Mouse (Mus musculus) liver, adult 2 months (tissue): ENCODE data around the gene Sema5a. TPM values are rescaled to one million over a fixed set of nuclear protein-coding genes. Genes with fewer than 3 reads are reported as not detected.
"Not testable (repeated sequence)": the region's sequence is repeated elsewhere in the genome, so short reads cannot be mapped to it uniquely, and the experiment has no call there.

ENCODE experiments used
- DNase-seq: peaks from one replicate; pipeline ENCODE4 v3.0.0-alpha.2; 2011; ENCODE audit warnings: low read depth, low spot score; ENCODE audit errors: extremely low read depth
- H3K27ac ChIP-seq: fragments of 200-500 bp; replicated peaks from 2 replicates; pipeline ENCODE4 v1.5.1; 2012; ENCODE audit warnings: low read depth, mild to moderate bottlenecking, control low read depth, inconsistent platforms, low read length; ENCODE audit not compliant: insufficient read depth
- H3K27me3 ChIP-seq: fragments of 200-500 bp; 2 replicates; pipeline ENCODE4 v1.6.1; 2012; ENCODE audit warnings: mild to moderate bottlenecking, moderate library complexity, low read length, inconsistent platforms; ENCODE audit not compliant: control insufficient read depth, insufficient read depth
- H3K36me3 ChIP-seq: fragments of 200-500 bp; 2 replicates; pipeline ENCODE4 v1.6.1; 2012; ENCODE audit warnings: low read length, inconsistent platforms; ENCODE audit not compliant: control insufficient read depth, insufficient read depth
- H3K4me1 ChIP-seq: fragments of 200-500 bp; 2 replicates; pipeline ENCODE4 v1.6.1; 2011; ENCODE audit warnings: low read length; ENCODE audit not compliant: control insufficient read depth, insufficient read depth
- H3K4me3 ChIP-seq: fragments of 200-500 bp; 2 replicates; pipeline ENCODE4 v1.5.1; 2011; ENCODE audit warnings: low read depth, mild to moderate bottlenecking, control low read depth, low read length, moderate library complexity; ENCODE audit not compliant: insufficient read depth
- H3K79me2 ChIP-seq: fragments of 200-500 bp; 2 replicates; pipeline ENCODE4 v1.6.1; 2012; ENCODE audit warnings: inconsistent platforms, mild to moderate bottlenecking, low read length, moderate library complexity; ENCODE audit not compliant: control insufficient read depth, insufficient read depth
- H3K9ac ChIP-seq: fragments of 200-500 bp; 2 replicates; pipeline ENCODE4 v1.6.1; 2012; ENCODE audit warnings: low read depth, mild to moderate bottlenecking, control low read depth, inconsistent platforms, low read length
- CTCF ChIP-seq: fragments of 200-500 bp; IDR thresholded peaks from 2 replicates; pipeline ENCODE4 v1.5.1; 2011; ENCODE audit warnings: low read depth, low read length, control low read depth
- POLR2A ChIP-seq: fragments of 200-500 bp; IDR thresholded peaks from 2 replicates; pipeline ENCODE4 v1.6.1; 2011; ENCODE audit warnings: low read length, control low read depth; ENCODE audit not compliant: insufficient read depth; ENCODE audit errors: extremely low read depth
- WGBS: fragments of 180-500 bp; shearing (Covaris S2); methylation state at CpG from one replicate; pipeline ENCODE4 v1.1.7; 2018; 5-methylcytosine and 5-hydroxymethylcytosine counted together
- polyA plus RNA-seq: library from polyadenylated mRNA; depleted of rRNA; stranded (reverse); fragments of >200 nt; gene quantifications from 2 replicates; pipeline ENCODE4 v1.2.3, GENCODE M21; 2012; rRNA removed
- total RNA-seq: library from RNA; depleted of rRNA; stranded (reverse); fragments of >200 nt; gene quantifications from 2 replicates; pipeline ENCODE4 v1.2.3, GENCODE M21; 2014; rRNA removed

Sema5a gene
- total RNA-seq (0.46 and 0.54 TPM in 2 replicates), polyA plus RNA-seq (0.14 and 0.22 TPM in 2 replicates)

GRCm38 (mm10) chr15:32244344-32244955 is at the start of gene Sema5a:
Gene Sema5a (plus strand): TSS chr15:32244810.
- H3K27me3 ChIP-seq = no peaks in the 10 kb centered on the region
- H3K9ac ChIP-seq = peak within 1 kb of the TSS; percentile 73
- H3K4me3 ChIP-seq = peak within 1 kb of the TSS; percentile 93
- H3K4me1 ChIP-seq = peaks cover 2% of the 10 kb centered on the region; the same call in 1 of the 2 replicates
- H3K79me2 ChIP-seq = no peaks in the 10 kb centered on the region
- WGBS = under 1% methylated on average over 37 of the region's 45 CpGs
- peak within 1 kb of the TSS; percentile 49 for H3K27ac ChIP-seq
- no peaks in the 10 kb centered on the region for H3K36me3 ChIP-seq
- TF ChIP-seq CTCF (no peak), POLR2A (peak; percentile 51; the same call in 1 of the 2 replicates)
- peak; percentile 43 for DNase-seq

DNA sequence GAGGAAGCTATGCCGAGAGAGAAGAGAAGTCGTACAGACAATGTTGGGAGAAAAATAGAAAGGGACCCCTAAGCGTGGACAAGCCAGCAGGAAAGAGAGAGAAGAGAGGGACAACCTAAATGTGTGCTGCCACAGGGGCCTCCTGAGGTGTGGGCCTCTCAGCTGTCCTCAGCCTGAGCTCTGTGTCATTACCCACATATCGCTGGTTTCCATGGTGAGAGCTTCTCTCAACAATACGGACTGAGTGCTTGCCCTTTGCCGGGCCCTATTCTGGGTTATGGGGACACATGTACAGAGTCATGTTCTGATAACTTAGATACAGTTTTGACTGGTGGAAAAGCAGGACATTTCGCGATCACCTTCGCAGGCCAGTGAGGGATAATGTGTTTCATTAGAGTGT is 46.5 kb upstream of the Sema5a start:
- Histone ChIP-seq H3K4me1 (no peaks in the 10 kb centered on the region), H3K9ac (no peak overlapping the region), H3K27ac (no peak overlapping the region), H3K36me3 (no peaks in the 10 kb centered on the region), H3K27me3 (no peaks in the 10 kb centered on the region), H3K79me2 (no peaks in the 10 kb centered on the region), H3K4me3 (no peak overlapping the region)
- WGBS = 92% methylated on average over 9 of the region's 9 CpGs
- no peak for DNase-seq
- TF ChIP-seq CTCF (no peak), POLR2A (no peak)

- Histone ChIP-seq H3K27ac (no peak overlapping the region), H3K27me3 (no peaks in the 10 kb centered on the region), H3K36me3 (no peaks in the 10 kb centered on the region), H3K4me1 (no peaks in the 10 kb centered on the region), H3K79me2 (no peaks in the 10 kb centered on the region), H3K4me3 (no peak overlapping the region), H3K9ac (no peak overlapping the region)
- DNase-seq = no peak
- TF ChIP-seq CTCF = no peak
- no peak for TF ChIP-seq POLR2A
- 87% methylated on average over 5 of the region's 5 CpGs for WGBS
Observed at GRCm38 (mm10) chr15:32198561-32198960, 46.0 kb upstream of the Sema5a start.

- no peak for TF ChIP-seq CTCF
- no peak for TF ChIP-seq POLR2A
- DNase-seq = no peak
- H3K79me2 ChIP-seq = no peaks in the 10 kb centered on the region
- H3K36me3 ChIP-seq = no peaks in the 10 kb centered on the region
- no peak overlapping the region for H3K27ac ChIP-seq
- H3K9ac ChIP-seq = no peak overlapping the region
- no peaks in the 10 kb centered on the region for H3K27me3 ChIP-seq
- no peak overlapping the region for H3K4me3 ChIP-seq
- H3K4me1 ChIP-seq = no peaks in the 10 kb centered on the region
- WGBS = 85% methylated on average over 5 of the region's 5 CpGs
Observed at GRCm38 (mm10) chr15:32203242-32203641, 41.4 kb upstream of the Sema5a start.

GRCm38 (mm10) chr15:32204908-32205307 is 39.7 kb upstream of the Sema5a start:
- no peak overlapping the region for H3K9ac ChIP-seq
- H3K27ac ChIP-seq = no peak overlapping the region
- no peak for DNase-seq
- no peaks in the 10 kb centered on the region for H3K4me1 ChIP-seq
- no peaks in the 10 kb centered on the region for H3K27me3 ChIP-seq
- no peaks in the 10 kb centered on the region for H3K36me3 ChIP-seq
- TF ChIP-seq CTCF = no peak
- TF ChIP-seq POLR2A = no peak
- H3K4me3 ChIP-seq = no peak overlapping the region
- WGBS = 93% methylated on average over 10 of the region's 10 CpGs
- H3K79me2 ChIP-seq = no peaks in the 10 kb centered on the region

DNA sequence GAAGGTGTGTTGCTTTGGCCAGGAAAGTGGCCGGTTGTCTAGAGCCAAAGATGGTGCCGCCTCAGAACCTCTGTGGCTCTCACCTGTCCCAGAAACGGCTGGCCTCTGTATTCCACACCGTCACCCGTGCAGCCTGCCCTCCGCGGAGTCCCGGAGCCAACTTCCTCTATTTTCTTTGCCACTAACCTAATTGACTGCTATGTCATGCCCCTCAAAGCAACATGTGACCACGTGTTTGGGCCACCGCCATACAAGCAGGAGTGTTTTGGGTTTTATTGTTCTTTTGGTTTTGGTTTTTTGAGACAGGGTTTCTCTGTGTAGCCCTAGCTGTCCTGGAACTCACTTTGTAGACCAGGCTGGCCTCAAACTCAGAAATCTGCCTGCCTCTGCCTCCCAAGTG is 29.9 kb upstream of the Sema5a start:
- WGBS = 92% methylated on average over 10 of the region's 10 CpGs
- H3K27me3 ChIP-seq, H3K79me2 ChIP-seq, H3K27ac ChIP-seq, DNase-seq, H3K4me1 ChIP-seq, H3K36me3 ChIP-seq, H3K4me3 ChIP-seq, H3K9ac ChIP-seq: not testable (repeated sequence)
